Mouse (Mus musculus) forebrain, embryonic 13.5 days (tissue): ENCODE measurements at regions not wholly inside any gene's neighbourhood (a gene's known extent, or its start where the extent isn't known, plus 50 kb on each side); places are given as distances from the start of the nearest gene placed in this dataset.

ENCODE experiments used
- ATAC-seq: fragments of 200-750 bp; cut with Nextera tagmentation; 2 replicates; pipeline ENCODE4 v1.8.0; 2017
- H3K27ac ChIP-seq: fragments of 300-500 bp; sonication (generic); 2 replicates; pipeline ENCODE4 v1.5.1; 2015; ENCODE audit warnings: inconsistent platforms, mild to moderate bottlenecking, moderate library complexity
- H3K27me3 ChIP-seq: fragments of 300-500 bp; sonication (generic); 2 replicates; pipeline ENCODE4 v1.6.1; 2015; ENCODE audit warnings: mild to moderate bottlenecking, inconsistent platforms
- H3K36me3 ChIP-seq: fragments of 300-500 bp; sonication (generic); 2 replicates; pipeline ENCODE4 v1.6.1; 2015; ENCODE audit warnings: mild to moderate bottlenecking, inconsistent platforms; ENCODE audit not compliant: poor library complexity, severe bottlenecking
- H3K4me1 ChIP-seq: fragments of 300-500 bp; sonication (generic); 2 replicates; pipeline ENCODE4 v1.6.1; 2015; ENCODE audit warnings: inconsistent platforms
- H3K4me2 ChIP-seq: fragments of 300-500 bp; sonication (generic); 2 replicates; pipeline ENCODE4 v1.6.1; 2015; ENCODE audit warnings: inconsistent platforms, mild to moderate bottlenecking, moderate library complexity
- H3K4me3 ChIP-seq: fragments of 300-500 bp; sonication (generic); 2 replicates; pipeline ENCODE4 v1.5.1; 2015; ENCODE audit warnings: mild to moderate bottlenecking, inconsistent platforms
- H3K9ac ChIP-seq: fragments of 300-500 bp; sonication (generic); 2 replicates; pipeline ENCODE4 v1.6.1; 2015; ENCODE audit warnings: mild to moderate bottlenecking, inconsistent platforms
- H3K9me3 ChIP-seq: fragments of 300-500 bp; sonication (generic); replicated peaks from 2 replicates; pipeline ENCODE4 v1.6.1; 2016; ENCODE audit warnings: inconsistent platforms
- WGBS: fragments of 180-500 bp; shearing (Covaris S2); methylation state at CpG from one replicate; pipeline ENCODE4 v1.1.7; 2015; 5-methylcytosine and 5-hydroxymethylcytosine counted together

- Histone ChIP-seq H3K9me3 (no peaks in the 10 kb centered on the region), H3K36me3 (no peaks in the 10 kb centered on the region), H3K9ac (no peak overlapping the region), H3K4me1 (peaks cover 21% of the 10 kb centered on the region), H3K4me2 (no peak overlapping the region), H3K27ac (no peak overlapping the region), H3K4me3 (no peak overlapping the region), H3K27me3 (no peaks in the 10 kb centered on the region)
- WGBS = 78% methylated on average over 7 of the region's 7 CpGs
- no peak for ATAC-seq
Observed at GRCm38 (mm10) chr4:31827266-31827665, 136.6 kb upstream of the Map3k7 start.

- no peaks in the 10 kb centered on the region for H3K36me3 ChIP-seq
- no peak for ATAC-seq
- no peak overlapping the region for H3K9ac ChIP-seq
- 2% methylated on average over 11 of the region's 11 CpGs for WGBS
- no peaks in the 10 kb centered on the region for H3K9me3 ChIP-seq
- no peak overlapping the region for H3K27ac ChIP-seq
- H3K4me1 ChIP-seq = peaks cover 18% of the 10 kb centered on the region
- H3K4me2 ChIP-seq = 0 out of 2 replicates have a peak overlapping the region, but pooled peaks have one; percentile 3
- no peaks in the 10 kb centered on the region for H3K27me3 ChIP-seq
- no peak overlapping the region for H3K4me3 ChIP-seq
Observed at GRCm38 (mm10) chr4:31830241-31830640, 133.7 kb upstream of the Map3k7 start.

- WGBS = 89% methylated on average over 2 of the region's 2 CpGs
- Histone ChIP-seq H3K9me3 (no peaks in the 10 kb centered on the region), H3K4me1 (peaks cover 22% of the 10 kb centered on the region), H3K4me3 (no peak overlapping the region), H3K9ac (no peak overlapping the region), H3K4me2 (no peak overlapping the region), H3K27ac (no peak overlapping the region), H3K27me3 (no peaks in the 10 kb centered on the region), H3K36me3 (no peaks in the 10 kb centered on the region)
- no peak for ATAC-seq
Observed at GRCm38 (mm10) chr4:31831469-31831868, 132.4 kb upstream of the Map3k7 start.

GRCm38 (mm10) chr4:31833828-31834227 is 130.1 kb upstream of the Map3k7 start:
- no peaks in the 10 kb centered on the region for H3K9me3 ChIP-seq

GRCm38 (mm10) chr4:31835051-31835450 is 128.8 kb upstream of the Map3k7 start:
- ATAC-seq = no peak
- no peak overlapping the region for H3K27ac ChIP-seq
- H3K4me3 ChIP-seq = no peak overlapping the region
- H3K4me2 ChIP-seq = no peak overlapping the region
- H3K27me3 ChIP-seq = no peaks in the 10 kb centered on the region
- peaks cover 21% of the 10 kb centered on the region for H3K4me1 ChIP-seq
- no peak overlapping the region for H3K9ac ChIP-seq
- 13% methylated on average over 5 of the region's 5 CpGs for WGBS
- H3K9me3 ChIP-seq = no peaks in the 10 kb centered on the region
- no peaks in the 10 kb centered on the region for H3K36me3 ChIP-seq

More at GRCm38 (mm10) chr4:31833828-31834227, 130.1 kb upstream of the Map3k7 start:
- ATAC-seq = no peak
- Histone ChIP-seq H3K36me3 (no peaks in the 10 kb centered on the region), H3K9ac (no peak overlapping the region), H3K4me3 (no peak overlapping the region), H3K27me3 (no peaks in the 10 kb centered on the region), H3K27ac (no peak overlapping the region), H3K4me1 (peaks cover 22% of the 10 kb centered on the region), H3K4me2 (no peak overlapping the region)
- WGBS = 57% methylated on average over 4 of the region's 4 CpGs

- H3K27ac ChIP-seq = no peak overlapping the region
- no peak overlapping the region for H3K4me2 ChIP-seq
- H3K9ac ChIP-seq = no peak overlapping the region
- H3K9me3 ChIP-seq = no peaks in the 10 kb centered on the region
- H3K4me1 ChIP-seq = peaks cover 14% of the 10 kb centered on the region
- no peaks in the 10 kb centered on the region for H3K27me3 ChIP-seq
- H3K4me3 ChIP-seq = no peak overlapping the region
- no peaks in the 10 kb centered on the region for H3K36me3 ChIP-seq
- no peak for ATAC-seq
- WGBS = 44% methylated on average over 5 of the region's 5 CpGs
Observed at GRCm38 (mm10) chr4:31838592-31838991, 125.3 kb upstream of the Map3k7 start.

GRCm38 (mm10) chr4:31849763-31850162 is 114.1 kb upstream of the Map3k7 start:
- WGBS = 80% methylated on average over 6 of the region's 6 CpGs
- H3K27ac ChIP-seq = no peak overlapping the region
- ATAC-seq = no peak

GRCm38 (mm10) chr4:31851006-31851405 is 112.9 kb upstream of the Map3k7 start:
- no peaks in the 10 kb centered on the region for H3K27me3 ChIP-seq
- 49% methylated on average over 3 of the region's 3 CpGs for WGBS
- no peak overlapping the region for H3K27ac ChIP-seq
- H3K4me3 ChIP-seq = no peak overlapping the region
- H3K4me1 ChIP-seq = no peaks in the 10 kb centered on the region
- no peaks in the 10 kb centered on the region for H3K36me3 ChIP-seq
- no peak for ATAC-seq
- no peak overlapping the region for H3K4me2 ChIP-seq
- H3K9ac ChIP-seq = no peak overlapping the region
- H3K9me3 ChIP-seq = 0 out of 2 replicates have a peak, but pooled peaks cover 6% of the 10 kb centered on the region

More at GRCm38 (mm10) chr4:31849763-31850162, 114.1 kb upstream of the Map3k7 start:
- Histone ChIP-seq H3K4me1 (no peaks in the 10 kb centered on the region), H3K9me3 (0 out of 2 replicates have a peak, but pooled peaks cover 6% of the 10 kb centered on the region), H3K4me2 (no peak overlapping the region), H3K27me3 (no peaks in the 10 kb centered on the region), H3K36me3 (no peaks in the 10 kb centered on the region), H3K4me3 (no peak overlapping the region), H3K9ac (no peak overlapping the region)

- H3K4me1 ChIP-seq = no peaks in the 10 kb centered on the region
- H3K9ac ChIP-seq = no peak overlapping the region
- H3K36me3 ChIP-seq = no peaks in the 10 kb centered on the region
- WGBS = 75% methylated on average over 6 of the region's 6 CpGs
- H3K4me3 ChIP-seq = no peak overlapping the region
- no peaks in the 10 kb centered on the region for H3K27me3 ChIP-seq
- no peak overlapping the region for H3K4me2 ChIP-seq
- H3K9me3 ChIP-seq = no peaks in the 10 kb centered on the region
- no peak overlapping the region for H3K27ac ChIP-seq
- ATAC-seq = no peak
Observed at GRCm38 (mm10) chr4:31853851-31854250, 110.0 kb upstream of the Map3k7 start.

GRCm38 (mm10) chr4:31860389-31860788 is 103.5 kb upstream of the Map3k7 start:
- Histone ChIP-seq H3K4me2 (no peak overlapping the region), H3K9me3 (no peaks in the 10 kb centered on the region), H3K9ac (no peak overlapping the region), H3K4me3 (no peak overlapping the region), H3K4me1 (no peaks in the 10 kb centered on the region), H3K27me3 (no peaks in the 10 kb centered on the region), H3K36me3 (no peaks in the 10 kb centered on the region), H3K27ac (no peak overlapping the region)
- ATAC-seq = no peak
- 92% methylated on average over 2 of the region's 2 CpGs for WGBS

GRCm38 (mm10) chr4:31861172-31861571 is 102.7 kb upstream of the Map3k7 start:
- H3K27ac ChIP-seq = no peak overlapping the region
- no peak for ATAC-seq
- H3K36me3 ChIP-seq = no peaks in the 10 kb centered on the region
- no peak overlapping the region for H3K4me3 ChIP-seq
- H3K9me3 ChIP-seq = no peaks in the 10 kb centered on the region
- H3K4me2 ChIP-seq = no peak overlapping the region
- H3K27me3 ChIP-seq = no peaks in the 10 kb centered on the region
- H3K9ac ChIP-seq = no peak overlapping the region
- 89% methylated on average over 3 of the region's 3 CpGs for WGBS
- H3K4me1 ChIP-seq = no peaks in the 10 kb centered on the region

- 28% methylated on average over 9 of the region's 9 CpGs for WGBS
- no peak; the same call in 1 of the 2 replicates for ATAC-seq
- Histone ChIP-seq H3K4me1 (peaks cover 23% of the 10 kb centered on the region), H3K4me2 (no peak overlapping the region), H3K9ac (no peak overlapping the region), H3K4me3 (no peak overlapping the region), H3K27me3 (no peaks in the 10 kb centered on the region), H3K36me3 (no peaks in the 10 kb centered on the region), H3K27ac (no peak overlapping the region), H3K9me3 (no peaks in the 10 kb centered on the region)
Observed at GRCm38 (mm10) chr4:31872985-31873983, 90.6 kb upstream of the Map3k7 start.
